Mouse (Mus musculus): ENCODE measurements around the gene Tle2. TPM values are rescaled to one million over a fixed set of nuclear protein-coding genes. Genes with fewer than 3 reads are reported as not detected.

The Tle2 gene
- total and polyA plus RNA-seq, 2 experiments = 3.0 to 56.0 TPM

- WGBS = 85% methylated on average over 5 of the region's 5 CpGs
- Histone ChIP-seq H3K27me3 (ENCODE audit: control insufficient read depth, insufficient read depth, low read length) (no peaks in the 10 kb centered on the region), H3K4me1 (ENCODE audit: control insufficient read depth, insufficient read depth, low read length) (peaks cover 9% of the 10 kb centered on the region), H3K4me3 (ENCODE audit: insufficient read depth, low read depth, low read length) (no peak overlapping the region), H3K27ac (replicated peaks; ENCODE audit: insufficient read depth, low read depth, low read length) (no peak overlapping the region), H3K36me3 (ENCODE audit: control insufficient read depth, insufficient read depth, low read length) (no peaks in the 10 kb centered on the region), H3K9ac (ENCODE audit: low read depth, low read length) (no peak overlapping the region), H3K79me2 (ENCODE audit: control insufficient read depth, insufficient read depth, low read length) (peaks cover 9% of the 10 kb centered on the region)
- TF ChIP-seq CTCF (IDR thresholded peaks at IDR 0.05; ENCODE audit: low read depth, low read length) = no peak
- TF ChIP-seq POLR2A (IDR thresholded peaks at IDR 0.05; ENCODE audit: extremely low read depth, insufficient read depth, low read length) = no peak
- DNase-seq (ENCODE audit: extremely low read depth, low read depth, low spot score) = no peak
Measured at GRCm38 (mm10) chr10:81548944-81549343, 25.4 kb upstream of the Tle2 start.

- Histone ChIP-seq H3K9ac (ENCODE audit: low read depth, low read length) (no peak overlapping the region), H3K4me3 (ENCODE audit: insufficient read depth, low read depth, low read length) (no peak overlapping the region), H3K27me3 (ENCODE audit: control insufficient read depth, insufficient read depth, low read length) (no peaks in the 10 kb centered on the region), H3K36me3 (ENCODE audit: control insufficient read depth, insufficient read depth, low read length) (no peaks in the 10 kb centered on the region), H3K27ac (replicated peaks; ENCODE audit: insufficient read depth, low read depth, low read length) (no peak overlapping the region), H3K79me2 (ENCODE audit: control insufficient read depth, insufficient read depth, low read length) (no peaks in the 10 kb centered on the region), H3K4me1 (ENCODE audit: control insufficient read depth, insufficient read depth, low read length) (peaks cover 7% of the 10 kb centered on the region; the same call in 1 of the 2 replicates)
- TF ChIP-seq CTCF (IDR thresholded peaks at IDR 0.05; ENCODE audit: low read depth, low read length) (peak; percentile 93), POLR2A (IDR thresholded peaks at IDR 0.05; ENCODE audit: extremely low read depth, insufficient read depth, low read length) (no peak)
- whole genome bisulfite sequencing = 10% methylated on average over 7 of the region's 7 CpGs
- no peak for DNase-seq (ENCODE audit: extremely low read depth, low read depth, low spot score)
Measured at GRCm38 (mm10) chr10:81550257-81550656, 24.1 kb upstream of the Tle2 start.

- H3K4me3 ChIP-seq (ENCODE audit: insufficient read depth, low read depth, low read length) = no peak overlapping the region
- no peaks in the 10 kb centered on the region for H3K79me2 ChIP-seq (ENCODE audit: control insufficient read depth, insufficient read depth, low read length)
- H3K27ac ChIP-seq (replicated peaks; ENCODE audit: insufficient read depth, low read depth, low read length) = no peak overlapping the region
- no peak for TF ChIP-seq POLR2A (IDR thresholded peaks at IDR 0.05; ENCODE audit: extremely low read depth, insufficient read depth, low read length)
- peak; percentile 84 for TF ChIP-seq CTCF (IDR thresholded peaks at IDR 0.05; ENCODE audit: low read depth, low read length)
- H3K9ac ChIP-seq (ENCODE audit: low read depth, low read length) = peak overlapping the region; percentile 2; the same call in 1 of the 2 replicates
- H3K27me3 ChIP-seq (ENCODE audit: control insufficient read depth, insufficient read depth, low read length) = no peaks in the 10 kb centered on the region
- H3K36me3 ChIP-seq (ENCODE audit: control insufficient read depth, insufficient read depth, low read length) = no peaks in the 10 kb centered on the region
- DNase-seq (ENCODE audit: extremely low read depth, low read depth, low spot score) = peak; percentile 74
- peaks cover 3% of the 10 kb centered on the region; the same call in 1 of the 2 replicates for H3K4me1 ChIP-seq (ENCODE audit: control insufficient read depth, insufficient read depth, low read length)
- WGBS = 1% methylated on average over 12 of the region's 12 CpGs
Measured at GRCm38 (mm10) chr10:81551597-81552102, 22.7 kb upstream of the Tle2 start.

GRCm38 (mm10) chr10:81553232-81553631, 21.1 kb upstream of the Tle2 start:
- Histone ChIP-seq H3K4me1 (ENCODE audit: control insufficient read depth, insufficient read depth, low read length) (peaks cover 3% of the 10 kb centered on the region; the same call in 1 of the 2 replicates), H3K9ac (ENCODE audit: low read depth, low read length) (no peak overlapping the region), H3K27ac (replicated peaks; ENCODE audit: insufficient read depth, low read depth, low read length) (no peak overlapping the region), H3K79me2 (ENCODE audit: control insufficient read depth, insufficient read depth, low read length) (no peaks in the 10 kb centered on the region), H3K36me3 (ENCODE audit: control insufficient read depth, insufficient read depth, low read length) (no peaks in the 10 kb centered on the region), H3K4me3 (ENCODE audit: insufficient read depth, low read depth, low read length) (no peak overlapping the region), H3K27me3 (ENCODE audit: control insufficient read depth, insufficient read depth, low read length) (no peaks in the 10 kb centered on the region)
- TF ChIP-seq CTCF (IDR thresholded peaks at IDR 0.05; ENCODE audit: low read depth, low read length) = peak; percentile 71
- no peak for TF ChIP-seq POLR2A (IDR thresholded peaks at IDR 0.05; ENCODE audit: extremely low read depth, insufficient read depth, low read length)
- DNase-seq (ENCODE audit: extremely low read depth, low read depth, low spot score) = no peak
- WGBS = 95% methylated on average over 5 of the region's 5 CpGs

GRCm38 (mm10) chr10:81553807-81554755, 20.3 kb upstream of the Tle2 start:
- Histone ChIP-seq H3K4me3 (ENCODE audit: insufficient read depth, low read depth, low read length) (no peak overlapping the region), H3K79me2 (ENCODE audit: control insufficient read depth, insufficient read depth, low read length) (peaks cover 2% of the 10 kb centered on the region; the same call in 1 of the 2 replicates), H3K9ac (ENCODE audit: low read depth, low read length) (no peak overlapping the region), H3K36me3 (ENCODE audit: control insufficient read depth, insufficient read depth, low read length) (no peaks in the 10 kb centered on the region), H3K4me1 (ENCODE audit: control insufficient read depth, insufficient read depth, low read length) (peaks cover 7% of the 10 kb centered on the region), H3K27me3 (ENCODE audit: control insufficient read depth, insufficient read depth, low read length) (no peaks in the 10 kb centered on the region), H3K27ac (replicated peaks; ENCODE audit: insufficient read depth, low read depth, low read length) (no peak overlapping the region)
- 87% methylated on average over 6 of the region's 6 CpGs for WGBS
- no peak for DNase-seq (ENCODE audit: extremely low read depth, low read depth, low spot score)
- no peak for TF ChIP-seq CTCF (IDR thresholded peaks at IDR 0.05; ENCODE audit: low read depth, low read length)
- no peak for TF ChIP-seq POLR2A (IDR thresholded peaks at IDR 0.05; ENCODE audit: extremely low read depth, insufficient read depth, low read length)

Data from liver, adult 2 months (tissue).